Mouse (Mus musculus) CD4-positive, CD25-positive, alpha-beta regulatory T cell, adult 2 months (primary cell): ENCODE measurements around the gene Ppp2r5d.

Experiments
- DNase-seq: peaks from one replicate; pipeline ENCODE4 v3.0.0-alpha.2; 2012; ENCODE audit warnings: low read depth, low spot score

The Ppp2r5d gene

DNA sequence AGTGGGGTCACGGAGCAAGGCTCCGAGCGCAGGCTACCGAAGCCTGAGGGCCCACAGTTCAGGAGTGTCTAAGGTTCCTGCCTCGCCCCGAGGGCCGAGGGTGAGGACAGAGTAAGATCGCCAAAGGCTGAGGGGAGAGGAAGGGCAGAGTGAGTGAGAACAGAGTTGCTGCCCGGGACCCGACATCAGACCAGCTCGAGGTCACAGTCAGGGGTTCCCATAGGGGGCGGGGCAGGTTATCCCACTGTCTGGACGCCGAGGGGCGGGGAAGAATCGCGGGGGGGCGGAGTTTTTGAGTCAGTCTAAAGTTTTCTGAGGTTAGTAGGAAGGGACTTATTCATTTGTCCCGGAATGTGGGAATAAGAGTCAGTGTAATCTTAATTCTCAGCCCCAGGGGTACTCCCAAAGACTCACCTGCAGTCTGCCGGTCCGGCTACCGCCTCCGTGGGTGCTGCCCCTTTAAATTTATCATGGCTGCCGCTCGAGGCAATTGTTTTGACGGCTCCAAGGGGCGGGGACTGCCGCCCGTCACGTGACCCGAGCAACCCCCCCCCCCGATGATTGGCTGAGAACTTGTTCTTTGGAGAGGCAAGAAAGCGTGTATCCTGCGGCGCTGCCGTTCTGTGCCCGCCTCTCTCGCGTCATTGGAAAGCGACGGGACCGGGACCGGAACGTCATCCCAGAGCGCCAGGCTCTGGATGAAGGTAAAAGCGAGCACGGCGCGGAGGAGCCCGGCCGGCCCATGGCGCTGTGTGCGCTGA lies 59.2 kb downstream of the Ppp2r5d start, which contains the start of the genes Klc4 and Mrpl2:
TSS of gene Klc4 (minus strand) at position 462 of the 761 bp plus-strand sequence.
TSS of gene Mrpl2 (plus strand) at position 669 of the 761 bp plus-strand sequence.
- peak; percentile 99 for DNase-seq

DNA sequence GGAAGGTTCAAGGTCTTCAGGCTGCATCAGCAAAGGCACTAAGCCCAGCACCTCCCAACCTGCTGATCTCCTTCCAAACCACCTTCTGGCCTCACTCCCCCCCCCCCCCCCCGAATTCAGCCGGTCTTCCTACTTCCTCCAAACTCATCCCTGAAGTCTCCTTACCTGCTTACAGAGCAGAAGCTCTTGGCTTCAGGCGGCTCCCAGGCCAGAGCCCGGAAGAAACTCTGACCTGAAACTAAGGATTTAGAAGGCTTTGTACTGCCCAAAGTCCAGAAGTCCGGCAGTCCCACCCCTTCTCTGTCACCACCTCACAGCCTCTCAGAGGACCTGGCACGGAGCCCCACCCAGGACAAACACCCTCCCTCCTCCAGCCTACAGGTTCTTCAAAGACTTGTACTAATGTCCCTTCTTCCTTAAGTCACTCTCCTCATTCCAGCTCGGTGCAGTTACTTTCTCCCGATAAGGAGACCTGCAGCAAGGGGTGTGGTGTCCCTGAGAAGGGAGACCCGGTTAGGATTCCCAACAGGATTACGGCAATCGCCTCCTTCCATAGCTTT lies 59.9 kb downstream of the Ppp2r5d start:
- DNase-seq = peak; percentile 24

DNA sequence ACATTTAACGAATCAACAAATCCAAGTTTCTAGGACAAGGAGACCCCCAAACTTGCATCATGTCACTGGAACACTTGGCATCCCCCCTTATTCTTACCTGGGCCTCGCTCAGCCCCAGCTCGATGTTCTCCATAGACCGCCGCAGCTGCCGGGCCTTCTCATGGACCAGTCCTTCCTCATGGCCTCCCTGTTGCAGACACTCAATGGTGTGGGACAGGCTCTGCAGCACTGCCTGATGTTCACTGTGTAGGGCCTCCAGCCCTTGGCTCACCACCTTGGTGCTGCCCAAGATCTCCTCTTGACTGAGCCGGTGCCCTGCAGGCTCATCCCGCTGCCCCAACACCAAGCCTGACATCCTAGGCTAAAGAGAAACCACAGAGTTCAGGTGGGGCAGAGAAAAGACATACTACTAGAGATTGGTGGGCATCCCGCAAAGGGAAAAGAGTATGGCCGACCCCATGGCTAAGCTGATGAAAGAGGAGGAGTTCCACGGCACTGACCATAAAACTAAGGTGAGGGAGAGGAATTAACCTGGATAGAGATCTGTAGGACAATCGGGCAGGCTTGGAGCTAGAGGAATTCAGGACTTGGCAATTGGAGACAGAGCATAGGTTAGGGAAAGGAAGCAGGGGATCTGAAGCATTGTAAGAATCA lies 60.6 kb downstream of the Ppp2r5d start:
- DNase-seq = no peak

GRCm38 (mm10) chr17:46642060-46642459 lies 62.9 kb downstream of the Ppp2r5d start:
- DNase-seq = no peak

DNA sequence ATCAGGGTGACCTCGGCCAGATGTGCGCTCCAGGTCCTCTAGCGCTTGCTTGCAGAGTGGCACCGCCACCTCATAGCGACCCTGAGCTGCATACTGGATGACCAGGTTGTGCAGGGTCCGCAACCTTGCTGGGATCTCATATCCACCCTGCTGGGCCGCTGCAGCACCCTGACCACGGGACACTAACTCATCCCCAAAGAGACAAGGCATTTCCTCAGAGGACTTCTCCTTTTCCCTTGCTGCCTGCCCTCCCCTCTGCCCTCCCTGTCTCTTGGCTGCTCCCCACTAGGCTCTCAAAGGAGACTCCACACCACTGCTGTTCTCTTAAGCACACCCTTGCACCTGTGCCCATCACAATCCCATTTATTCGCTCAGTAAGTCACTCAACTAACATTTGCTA lies 65.0 kb downstream of the Ppp2r5d start:
- no peak for DNase-seq

GRCm38 (mm10) chr17:46636831-46637523 lies 67.9 kb downstream of the Ppp2r5d start:
- DNase-seq = peak; percentile 75
